Mouse (Mus musculus) hindbrain, embryonic 13.5 days (tissue): ENCODE results near the gene Elovl6. TPM values are rescaled to one million over a fixed set of nuclear protein-coding genes. Genes with fewer than 3 reads are reported as not detected.

Experiments
- ATAC-seq: fragments of 200-750 bp; cut with Nextera tagmentation; 2 replicates; pipeline ENCODE4 v1.8.0; 2017; ENCODE audit warnings: moderate TSS enrichment; ENCODE audit not compliant: low FRiP score
- H3K27ac ChIP-seq: fragments of 300-500 bp; sonication (generic); 2 replicates; pipeline ENCODE4 v1.5.1; 2015; ENCODE audit warnings: inconsistent platforms, mild to moderate bottlenecking, moderate library complexity
- H3K27me3 ChIP-seq: fragments of 300-500 bp; sonication (generic); 2 replicates; pipeline ENCODE4 v1.6.1; 2015; ENCODE audit warnings: mild to moderate bottlenecking, inconsistent platforms
- H3K36me3 ChIP-seq: fragments of 300-500 bp; sonication (generic); 2 replicates; pipeline ENCODE4 v1.6.1; 2015; ENCODE audit warnings: mild to moderate bottlenecking, inconsistent platforms
- H3K4me1 ChIP-seq: fragments of 300-500 bp; sonication (generic); replicated peaks from 2 replicates; pipeline ENCODE4 v1.6.1; 2015; ENCODE audit warnings: inconsistent platforms
- H3K4me2 ChIP-seq: fragments of 300-500 bp; sonication (generic); 2 replicates; pipeline ENCODE4 v1.6.1; 2015; ENCODE audit warnings: inconsistent platforms, mild to moderate bottlenecking, moderate library complexity
- H3K4me3 ChIP-seq: fragments of 300-500 bp; sonication (generic); 2 replicates; pipeline ENCODE4 v1.5.1; 2015; ENCODE audit warnings: mild to moderate bottlenecking, inconsistent platforms
- H3K9ac ChIP-seq: fragments of 300-500 bp; sonication (generic); 2 replicates; pipeline ENCODE4 v1.6.1; 2015; ENCODE audit warnings: mild to moderate bottlenecking, inconsistent platforms
- H3K9me3 ChIP-seq: fragments of 300-500 bp; sonication (generic); 2 replicates; pipeline ENCODE4 v1.6.1; 2016; ENCODE audit warnings: inconsistent platforms
- WGBS: fragments of 180-500 bp; shearing (Covaris S2); methylation state at CpG from one replicate; pipeline ENCODE4 v1.1.7; 2015; 5-methylcytosine and 5-hydroxymethylcytosine counted together
- polyA plus RNA-seq: library from polyadenylated mRNA; unstranded; fragments of >200 nt; fragmentation: Nextera tagmentation; extraction: Ambion mirVana; gene quantifications from 2 replicates; pipeline ENCODE4 v1.2.1, GENCODE M21; 2015

The Elovl6 gene
- polyA plus RNA-seq, 1 experiment from 2014 or later, result 29.4 TPM

- Histone ChIP-seq H3K9ac (no peak overlapping the region), H3K36me3 (peaks cover 4% of the 10 kb centered on the region), H3K27ac (no peak overlapping the region), H3K4me1 (no peaks in the 10 kb centered on the region), H3K4me3 (no peak overlapping the region), H3K27me3 (no peaks in the 10 kb centered on the region), H3K4me2 (no peak overlapping the region), H3K9me3 (no peaks in the 10 kb centered on the region)
- 90% methylated on average over 9 of the region's 9 CpGs for WGBS
- no peak for ATAC-seq
Observed at GRCm38 (mm10) chr3:129560068-129560467, 27.9 kb downstream of the Elovl6 start.

DNA sequence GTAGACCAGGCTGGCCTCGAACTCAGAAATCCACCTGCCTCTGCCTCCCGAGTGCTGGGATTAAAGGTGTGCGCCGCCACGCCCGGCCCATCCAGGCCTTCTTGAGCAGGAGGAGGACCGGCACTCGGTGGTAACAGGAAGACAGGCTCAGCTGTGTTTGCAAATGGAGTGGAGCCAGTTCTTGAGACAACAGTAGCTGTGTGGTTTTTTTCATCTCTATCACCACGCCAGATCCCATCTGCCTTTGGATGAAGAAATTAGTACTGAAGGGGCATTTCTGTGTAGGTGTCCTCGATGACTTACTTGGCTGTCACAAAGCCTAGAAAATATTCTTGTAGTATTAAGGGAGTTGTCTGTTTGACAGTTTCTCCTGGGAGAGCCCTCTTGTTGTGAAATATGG lies 28.9 kb downstream of the Elovl6 start:
- WGBS, result 95% methylated on average over 10 of the region's 10 CpGs
- H3K27me3 ChIP-seq, result no peaks in the 10 kb centered on the region
- 0 out of 2 replicates have a peak, but pooled peaks cover 3% of the 10 kb centered on the region for H3K4me1 ChIP-seq
- no peak overlapping the region for H3K27ac ChIP-seq
- peaks cover 4% of the 10 kb centered on the region for H3K36me3 ChIP-seq
- H3K4me2 ChIP-seq, result no peak overlapping the region
- no peak for ATAC-seq
- no peak overlapping the region for H3K4me3 ChIP-seq
- no peaks in the 10 kb centered on the region for H3K9me3 ChIP-seq
- no peak overlapping the region for H3K9ac ChIP-seq

DNA sequence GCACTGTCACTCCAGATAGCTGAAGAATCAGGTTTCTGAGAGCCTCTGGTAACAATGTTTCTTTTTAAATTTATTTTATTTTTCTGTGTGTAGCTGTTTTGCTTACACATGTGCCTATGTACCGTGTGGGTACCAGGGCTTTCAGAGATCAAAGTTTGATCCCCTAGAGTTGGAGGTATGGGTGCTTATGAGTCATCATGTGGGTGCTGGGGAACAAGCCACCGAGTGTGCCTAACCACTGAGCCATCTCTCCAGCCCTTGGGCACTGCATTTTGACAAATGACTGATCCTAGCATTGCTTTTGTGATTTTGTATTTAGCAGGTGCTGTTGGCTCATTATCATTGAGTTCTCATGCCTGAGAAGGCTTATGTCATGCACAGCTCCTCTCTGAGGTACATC lies 29.7 kb downstream of the Elovl6 start:
- Histone ChIP-seq H3K4me1 (peaks cover 5% of the 10 kb centered on the region), H3K9me3 (no peaks in the 10 kb centered on the region), H3K36me3 (peaks cover 4% of the 10 kb centered on the region), H3K27ac (no peak overlapping the region), H3K27me3 (no peaks in the 10 kb centered on the region), H3K9ac (no peak overlapping the region), H3K4me2 (no peak overlapping the region), H3K4me3 (no peak overlapping the region)
- ATAC-seq, result no peak
- WGBS, result 87% methylated on average over 2 of the region's 2 CpGs

DNA sequence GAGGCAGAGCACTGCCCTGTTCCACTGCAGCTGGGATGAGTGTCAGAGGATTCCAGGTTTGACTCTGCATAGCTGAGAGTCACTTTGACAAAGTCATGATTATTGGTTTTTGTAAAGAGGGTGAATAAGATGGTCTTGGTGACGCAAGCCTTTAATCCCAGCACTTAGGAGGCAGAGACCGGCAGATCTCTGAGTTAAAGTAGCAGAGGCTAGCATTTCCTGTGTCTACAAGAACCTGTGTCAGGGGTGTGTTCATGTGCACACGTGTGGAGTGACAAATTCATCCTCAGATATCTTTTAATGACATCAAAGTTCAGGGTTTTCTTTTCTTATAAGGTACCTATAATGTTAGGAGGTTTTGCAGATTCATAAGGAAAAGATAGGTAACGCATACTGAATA lies 30.3 kb downstream of the Elovl6 start:
- Histone ChIP-seq H3K4me3 (no peak overlapping the region), H3K4me2 (no peak overlapping the region), H3K36me3 (peaks cover 4% of the 10 kb centered on the region), H3K9me3 (no peaks in the 10 kb centered on the region), H3K9ac (no peak overlapping the region), H3K27ac (no peak overlapping the region), H3K4me1 (peaks cover 7% of the 10 kb centered on the region), H3K27me3 (no peaks in the 10 kb centered on the region)
- WGBS, result 92% methylated on average over 4 of the region's 4 CpGs
- ATAC-seq, result no peak

GRCm38 (mm10) chr3:129563807-129564206 lies 31.7 kb downstream of the Elovl6 start:
- peaks cover 13% of the 10 kb centered on the region for H3K4me1 ChIP-seq
- no peak overlapping the region for H3K27ac ChIP-seq
- H3K9ac ChIP-seq, result no peak overlapping the region
- H3K27me3 ChIP-seq, result no peaks in the 10 kb centered on the region
- H3K4me2 ChIP-seq, result no peak overlapping the region
- H3K36me3 ChIP-seq, result peaks cover 4% of the 10 kb centered on the region
- WGBS, result 99% methylated on average over 4 of the region's 4 CpGs
- no peak for ATAC-seq
- H3K9me3 ChIP-seq, result no peaks in the 10 kb centered on the region
- H3K4me3 ChIP-seq, result no peak overlapping the region

DNA sequence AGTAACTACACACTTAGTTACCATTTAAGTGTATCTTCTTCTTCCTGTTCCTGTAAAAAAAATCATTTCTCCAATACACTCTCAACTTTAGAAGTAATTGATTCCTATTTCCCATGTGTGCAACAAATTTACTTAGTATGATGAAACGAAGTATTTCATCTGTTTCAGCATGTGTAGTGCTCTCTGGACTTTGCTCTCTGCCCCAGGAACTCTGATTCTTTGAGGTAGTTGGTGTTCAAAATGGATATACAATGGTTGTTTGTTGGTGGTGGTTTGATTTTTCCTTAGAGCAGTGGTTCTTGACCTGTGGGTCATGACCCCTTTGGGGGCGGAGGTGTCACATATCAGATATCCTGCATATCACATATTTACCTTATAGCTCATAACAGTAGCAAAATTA lies 32.7 kb downstream of the Elovl6 start:
- Histone ChIP-seq H3K9ac (no peak overlapping the region), H3K4me2 (no peak overlapping the region), H3K27ac (no peak overlapping the region), H3K36me3 (peaks cover 4% of the 10 kb centered on the region), H3K4me1 (peaks cover 13% of the 10 kb centered on the region), H3K9me3 (no peaks in the 10 kb centered on the region), H3K4me3 (no peak overlapping the region), H3K27me3 (no peaks in the 10 kb centered on the region)
- WGBS, result 89% methylated on average over 2 of the region's 2 CpGs
- no peak for ATAC-seq

DNA sequence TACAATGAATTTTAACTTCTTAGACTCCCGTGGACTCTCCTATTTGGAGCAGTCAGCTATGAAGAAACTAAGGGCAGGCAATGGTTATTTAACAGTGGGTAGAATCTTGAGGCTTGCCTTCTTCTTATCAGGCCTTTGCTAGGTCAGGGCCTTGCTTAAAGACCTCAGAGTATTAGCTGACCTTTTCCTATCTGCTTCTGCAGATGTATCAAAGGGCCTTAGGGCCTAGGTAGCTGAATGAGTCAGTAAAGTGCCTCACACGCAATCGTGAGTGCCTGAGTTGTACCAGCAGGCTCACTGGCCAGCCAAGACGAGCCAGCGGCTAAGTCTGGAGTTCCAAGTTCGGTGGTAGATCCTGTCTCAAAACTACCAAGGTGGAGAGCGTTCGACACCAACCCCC lies 33.3 kb downstream of the Elovl6 start:
- WGBS, result 93% methylated on average over 8 of the region's 8 CpGs
- Histone ChIP-seq H3K9ac (no peak overlapping the region), H3K4me2 (no peak overlapping the region), H3K27me3 (no peaks in the 10 kb centered on the region), H3K4me1 (peaks cover 13% of the 10 kb centered on the region), H3K27ac (no peak overlapping the region), H3K4me3 (no peak overlapping the region), H3K36me3 (peaks cover 4% of the 10 kb centered on the region), H3K9me3 (no peaks in the 10 kb centered on the region)
- no peak for ATAC-seq

DNA sequence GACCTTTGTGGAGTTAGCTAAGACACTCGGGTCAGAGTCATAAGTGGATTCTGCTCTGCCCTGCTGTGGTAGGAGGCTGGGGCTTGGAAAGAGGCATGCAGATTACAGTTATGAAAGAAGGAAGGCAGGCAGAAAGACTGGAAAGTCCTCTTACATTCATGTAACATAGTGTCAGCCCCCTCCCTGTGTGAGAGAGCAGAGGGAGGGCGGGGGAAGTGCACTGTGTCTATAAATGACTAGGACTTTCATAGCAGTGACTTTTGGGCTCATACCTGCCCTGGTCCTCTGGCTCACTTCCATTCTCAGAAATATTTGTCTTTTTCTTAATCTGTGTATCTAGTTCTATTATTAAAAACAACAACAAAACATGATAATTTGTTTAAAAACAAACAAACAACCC lies 33.9 kb downstream of the Elovl6 start:
- Histone ChIP-seq H3K4me2 (no peak overlapping the region), H3K27ac (no peak overlapping the region), H3K27me3 (no peaks in the 10 kb centered on the region), H3K9ac (no peak overlapping the region), H3K4me1 (peaks cover 13% of the 10 kb centered on the region), H3K4me3 (no peak overlapping the region), H3K9me3 (no peaks in the 10 kb centered on the region), H3K36me3 (peaks cover 4% of the 10 kb centered on the region)
- ATAC-seq, result no peak
- 93% methylated on average over 2 of the region's 2 CpGs for WGBS

- Histone ChIP-seq H3K27ac (no peak overlapping the region), H3K4me2 (no peak overlapping the region), H3K27me3 (no peaks in the 10 kb centered on the region), H3K4me1 (peaks cover 13% of the 10 kb centered on the region), H3K4me3 (no peak overlapping the region), H3K9me3 (no peaks in the 10 kb centered on the region), H3K9ac (no peak overlapping the region), H3K36me3 (peaks cover 4% of the 10 kb centered on the region)
- 82% methylated on average over 5 of the region's 5 CpGs for WGBS
- no peak for ATAC-seq
Observed at GRCm38 (mm10) chr3:129566876-129567275, 34.7 kb downstream of the Elovl6 start.

GRCm38 (mm10) chr3:129568506-129568905 lies 36.4 kb downstream of the Elovl6 start:
- no peaks in the 10 kb centered on the region for H3K27me3 ChIP-seq
- WGBS, result 68% methylated on average over 7 of the region's 7 CpGs
- H3K4me3 ChIP-seq, result no peak overlapping the region
- peaks cover 4% of the 10 kb centered on the region for H3K36me3 ChIP-seq
- no peak overlapping the region for H3K4me2 ChIP-seq
- no peaks in the 10 kb centered on the region for H3K9me3 ChIP-seq
- peaks cover 17% of the 10 kb centered on the region for H3K4me1 ChIP-seq
- ATAC-seq, result peak; percentile 49; the same call in 1 of the 2 replicates
- H3K9ac ChIP-seq, result no peak overlapping the region
- 0 out of 2 replicates have a peak overlapping the region, but pooled peaks have one; percentile 3 for H3K27ac ChIP-seq

- no peak overlapping the region for H3K9ac ChIP-seq
- peaks cover 15% of the 10 kb centered on the region for H3K4me1 ChIP-seq
- no peaks in the 10 kb centered on the region for H3K9me3 ChIP-seq
- H3K36me3 ChIP-seq, result peaks cover 3% of the 10 kb centered on the region; the same call in 1 of the 2 replicates
- H3K4me3 ChIP-seq, result no peak overlapping the region
- H3K27me3 ChIP-seq, result no peaks in the 10 kb centered on the region
- H3K4me2 ChIP-seq, result no peak overlapping the region
- no peak overlapping the region for H3K27ac ChIP-seq
- 93% methylated on average over 8 of the region's 8 CpGs for WGBS
- no peak for ATAC-seq
Observed at GRCm38 (mm10) chr3:129570989-129571388, 38.8 kb downstream of the Elovl6 start.

- WGBS, result 94% methylated on average over 5 of the region's 5 CpGs
Observed at GRCm38 (mm10) chr3:129571642-129572041, 39.5 kb downstream of the Elovl6 start.

DNA sequence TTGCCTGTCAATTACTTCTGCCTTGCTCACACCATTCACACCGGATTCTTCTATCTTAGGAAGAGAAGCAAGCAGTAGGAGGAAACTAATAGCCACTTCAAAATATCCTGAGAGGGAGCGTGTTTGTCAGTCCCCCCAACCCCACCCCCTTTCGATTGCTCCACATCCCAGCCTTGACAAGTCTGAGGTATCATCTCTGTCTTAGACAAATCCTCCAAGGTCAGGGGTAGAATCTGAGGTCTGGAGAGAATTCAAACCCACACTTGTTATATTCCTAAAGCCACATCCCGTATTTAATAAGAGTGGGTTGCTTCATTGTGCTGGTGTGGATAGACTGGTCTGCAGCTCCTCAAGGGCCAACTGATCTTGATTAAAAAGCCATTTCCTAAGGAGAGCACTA lies 40.8 kb downstream of the Elovl6 start:
- Histone ChIP-seq H3K27me3 (no peaks in the 10 kb centered on the region), H3K27ac (no peak overlapping the region), H3K4me2 (no peak overlapping the region), H3K9ac (no peak overlapping the region), H3K9me3 (no peaks in the 10 kb centered on the region), H3K4me1 (peaks cover 10% of the 10 kb centered on the region), H3K36me3 (peaks cover 11% of the 10 kb centered on the region), H3K4me3 (no peak overlapping the region)
- no peak for ATAC-seq
- WGBS, result 58% methylated on average over 4 of the region's 4 CpGs

More at GRCm38 (mm10) chr3:129571642-129572041, 39.5 kb downstream of the Elovl6 start:
- Histone ChIP-seq H3K4me2 (no peak overlapping the region), H3K4me1 (peaks cover 15% of the 10 kb centered on the region), H3K36me3 (peaks cover 10% of the 10 kb centered on the region), H3K9ac (no peak overlapping the region), H3K27ac (no peak overlapping the region), H3K9me3 (no peaks in the 10 kb centered on the region), H3K4me3 (no peak overlapping the region), H3K27me3 (no peaks in the 10 kb centered on the region)
- ATAC-seq, result no peak
